Mouse (Mus musculus): ENCODE results near the gene Tbx6.

Gene Tbx6

DNA sequence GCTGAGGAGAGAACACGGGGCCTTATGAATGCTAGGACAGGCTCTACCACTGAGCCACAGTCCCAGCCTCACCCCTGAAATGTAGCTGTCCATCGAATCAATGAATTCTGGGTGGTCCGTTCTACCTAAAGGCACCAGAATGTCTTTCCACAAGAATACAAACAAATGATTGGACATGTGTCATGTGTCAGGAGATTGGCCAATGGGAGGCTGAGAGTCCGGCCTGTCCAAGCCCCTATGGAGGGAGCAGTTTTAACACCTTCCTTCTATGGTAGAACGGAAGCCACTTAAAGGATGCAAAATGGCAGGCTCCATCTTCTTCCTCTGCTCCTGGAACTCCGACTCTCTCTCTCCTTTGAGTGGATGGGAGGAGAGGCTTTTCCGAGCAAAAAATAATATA is 36.3 kb downstream of the Tbx6 start:
- DNase-seq (ENCODE audit: low spot score), result no peak

DNA sequence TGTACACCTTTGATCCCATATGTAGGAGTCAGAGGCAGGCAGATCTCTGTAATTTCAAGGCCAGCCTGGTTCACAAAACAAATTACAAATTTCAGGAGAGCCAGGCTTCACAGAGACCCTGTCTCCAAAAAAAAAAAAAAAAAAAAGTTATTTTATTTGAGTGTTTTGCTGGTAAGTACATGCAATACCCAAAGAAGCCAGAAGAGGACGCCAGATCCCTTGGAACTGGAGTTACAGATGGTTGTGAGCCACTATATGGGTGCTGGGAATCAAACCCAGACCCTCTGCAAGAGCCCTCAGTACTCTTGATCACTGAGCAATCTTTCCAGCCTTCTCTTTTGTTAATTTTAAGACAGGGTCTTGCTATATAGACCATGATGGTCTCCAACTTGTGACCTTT is 37.5 kb downstream of the Tbx6 start:
- DNase-seq (ENCODE audit: low spot score), result no peak

DNA sequence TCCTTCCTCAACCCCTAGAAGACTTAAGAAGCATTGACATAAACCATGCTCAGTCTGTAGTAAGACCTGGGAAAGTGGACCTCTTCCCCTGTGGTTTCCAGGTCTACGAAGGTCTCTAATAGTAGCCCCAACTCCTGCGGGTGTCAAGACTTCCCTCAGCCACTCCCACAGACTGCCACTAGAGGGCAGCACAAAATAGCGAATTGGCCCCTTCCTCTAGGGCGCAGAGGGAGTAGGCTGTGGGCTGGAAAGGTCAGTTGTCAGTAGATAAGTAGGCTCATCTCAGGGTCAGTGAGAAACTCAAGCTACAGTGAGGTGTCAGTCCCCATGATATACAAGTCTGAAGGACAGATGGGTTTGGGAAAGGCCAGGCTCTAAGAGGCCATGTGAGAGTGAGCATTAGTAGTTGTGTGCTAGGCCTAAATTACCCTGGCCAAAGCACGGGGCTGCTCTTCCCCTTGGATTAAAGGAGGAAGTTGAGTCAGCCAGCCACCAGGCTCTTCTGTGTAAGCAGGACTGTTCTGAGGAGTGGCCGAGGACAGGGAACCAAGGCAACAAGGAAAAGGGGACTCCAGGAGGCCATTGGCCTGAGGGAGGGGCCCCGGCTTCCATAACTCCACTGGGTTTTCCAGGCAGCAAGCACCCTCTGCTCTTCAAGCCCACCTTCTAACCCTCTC is 40.7 kb downstream of the Tbx6 start:
- peak; percentile 91 for DNase-seq (ENCODE audit: low spot score)

DNA sequence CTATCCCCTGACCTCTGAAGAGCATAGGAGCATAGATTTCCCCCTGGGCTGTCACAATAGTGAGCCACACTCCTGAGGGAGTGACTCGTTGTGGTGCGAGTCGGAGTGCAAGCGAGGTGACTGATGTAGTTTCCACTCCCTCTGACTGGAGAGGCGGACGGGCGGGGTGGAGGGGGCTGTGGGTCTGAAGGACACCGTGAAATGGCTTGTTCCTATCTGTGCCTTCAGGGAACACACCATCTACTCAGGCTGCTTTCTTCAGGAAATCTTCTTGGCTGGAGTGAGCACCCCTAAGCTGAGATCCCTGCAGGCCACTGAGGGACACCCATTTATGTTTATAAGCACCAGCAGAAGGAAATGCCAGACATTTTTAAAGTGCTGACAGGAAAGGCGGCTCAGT is 41.5 kb downstream of the Tbx6 start:
- DNase-seq (ENCODE audit: low spot score), result no peak

DNA sequence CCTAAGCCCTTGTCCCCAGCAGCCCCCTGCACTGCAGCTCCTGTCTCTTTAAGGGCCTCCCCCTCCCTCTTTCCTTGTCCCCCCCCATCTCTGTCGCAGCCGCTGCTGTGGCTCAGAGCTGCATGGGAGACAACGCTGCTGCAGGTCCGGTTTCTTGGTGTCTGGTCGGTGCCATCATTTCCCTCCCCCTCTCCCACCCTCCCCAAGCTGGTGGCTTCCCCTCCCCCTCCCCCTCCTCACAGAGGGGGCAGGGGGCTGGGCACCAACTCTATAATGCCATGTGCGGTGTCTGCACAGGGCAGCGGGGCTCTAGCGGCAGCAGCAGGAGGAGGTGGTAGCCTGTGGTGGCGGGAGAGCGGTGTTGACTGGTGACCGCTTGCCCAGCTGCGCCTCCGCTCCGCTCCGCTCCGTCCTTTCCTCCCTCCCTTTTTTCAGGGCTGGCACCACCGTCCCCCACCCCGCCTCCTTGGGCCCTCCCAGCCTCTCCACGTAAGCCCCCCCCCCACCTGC is 42.0 kb downstream of the Tbx6 start:
- no peak for DNase-seq (ENCODE audit: low spot score)

DNA sequence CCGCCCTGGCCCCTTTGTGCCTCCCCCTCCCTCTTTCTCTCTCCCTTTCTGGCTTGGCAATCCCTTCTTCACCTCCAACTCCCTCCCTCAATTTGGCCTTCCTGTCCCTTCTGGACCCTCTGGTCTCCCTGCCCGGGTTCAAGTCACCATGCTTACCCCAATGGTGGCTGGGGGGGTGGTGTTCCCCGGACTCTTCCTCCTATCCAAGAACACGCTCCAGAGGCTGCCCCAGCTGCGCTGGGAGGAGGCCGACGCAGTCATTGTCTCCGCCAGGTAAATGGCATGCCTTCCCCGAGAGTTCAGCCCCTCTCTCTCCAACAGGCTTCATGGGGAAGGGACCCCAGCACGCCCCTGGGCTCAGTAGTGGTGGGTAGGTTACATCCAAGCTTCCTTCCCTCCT is 42.7 kb downstream of the Tbx6 start:
- DNase-seq (ENCODE audit: low spot score), result no peak

DNA sequence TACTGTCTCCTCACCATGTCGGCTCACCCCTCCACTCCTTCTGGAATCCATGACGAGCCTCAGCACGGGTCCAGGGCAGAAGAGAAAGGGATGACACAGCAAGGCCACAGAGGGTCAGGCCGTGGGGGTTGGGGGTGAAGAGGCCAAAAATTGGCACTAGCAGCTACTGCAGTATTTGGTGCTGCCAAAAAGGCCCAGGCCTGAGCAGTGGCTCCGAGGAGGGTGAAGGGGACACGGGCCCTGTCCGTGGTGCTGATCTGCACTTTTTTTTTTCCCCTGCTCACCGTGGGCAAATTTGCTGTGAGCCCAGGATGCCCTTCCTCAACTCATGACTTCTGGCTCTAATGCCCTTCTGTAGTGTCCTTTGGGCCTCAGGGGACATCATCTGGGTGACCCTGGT is 44.1 kb downstream of the Tbx6 start:
- no peak for DNase-seq (ENCODE audit: low spot score)

DNA sequence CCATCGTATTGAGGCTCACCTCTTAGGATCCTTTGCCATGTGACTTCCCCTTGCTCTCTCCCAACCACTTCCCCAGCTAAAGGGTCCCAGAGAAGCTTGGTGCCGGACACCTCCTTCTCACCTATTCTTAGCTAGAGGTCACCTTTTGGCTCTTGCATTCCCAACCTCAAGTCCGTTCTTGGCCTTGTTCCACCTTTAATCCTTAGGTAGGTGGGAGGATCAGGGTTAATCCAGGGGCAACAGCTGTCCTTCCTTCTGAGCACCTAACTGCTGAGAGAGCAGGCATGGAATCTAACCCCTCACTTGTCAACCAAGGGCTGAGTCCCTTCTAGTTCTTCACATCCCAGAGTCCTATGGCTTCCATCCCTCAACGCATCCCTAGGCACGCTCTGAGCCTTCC is 44.7 kb downstream of the Tbx6 start:
- DNase-seq (ENCODE audit: low spot score), result no peak

DNA sequence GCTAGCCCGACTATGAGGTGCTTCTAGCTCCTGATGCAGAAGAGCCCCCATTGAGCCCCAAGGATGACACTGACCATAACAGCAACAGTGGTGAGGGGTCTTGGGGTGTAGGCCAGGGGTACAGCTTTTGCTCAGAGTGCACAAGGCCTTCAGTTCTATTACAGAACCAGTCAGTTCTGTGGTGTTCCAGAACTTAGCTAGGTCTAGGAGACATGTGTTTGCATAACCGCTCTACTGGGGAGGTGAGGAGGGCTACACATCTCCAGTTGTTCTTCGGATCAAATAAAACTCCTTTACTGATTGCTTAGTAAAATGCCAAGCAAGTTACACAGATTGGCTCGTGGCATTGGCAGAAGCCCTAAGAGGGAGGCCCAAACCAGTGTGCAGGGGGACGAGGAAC is 50.3 kb downstream of the Tbx6 start, which contains the start of gene 4930451I11Rik:
Gene 4930451I11Rik (minus strand): TSS at position 101 of the 400 bp plus-strand sequence.
- DNase-seq (ENCODE audit: low spot score), result no peak

DNA sequence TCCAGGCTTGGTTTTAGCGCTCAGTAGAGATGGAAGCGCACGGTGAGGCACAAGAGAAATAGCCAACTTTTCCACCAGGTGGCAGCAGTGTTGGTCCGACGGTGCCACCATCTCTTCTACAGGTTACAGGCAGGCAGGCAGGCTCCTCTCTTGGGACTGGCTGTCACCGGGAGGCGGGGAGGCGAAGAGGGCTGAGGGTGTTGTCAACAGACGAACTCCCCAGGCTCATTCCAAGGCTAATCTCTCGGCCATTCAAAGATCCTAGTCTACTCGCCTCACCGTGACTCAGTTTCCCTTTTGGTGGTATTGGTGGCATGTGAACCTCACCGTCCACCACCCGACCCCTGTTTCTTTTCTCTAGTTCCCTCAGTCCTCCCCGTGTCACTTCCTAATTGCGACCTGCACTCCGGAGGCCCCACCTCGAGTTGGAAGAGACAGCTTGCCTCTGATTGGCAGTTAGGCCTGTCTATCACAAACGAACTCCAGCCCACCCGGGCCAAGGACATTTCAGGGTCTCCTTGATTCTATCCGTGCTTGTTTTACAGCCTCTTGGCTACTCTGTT is 50.8 kb downstream of the Tbx6 start:
- DNase-seq (ENCODE audit: low spot score), result peak; percentile 88

DNA sequence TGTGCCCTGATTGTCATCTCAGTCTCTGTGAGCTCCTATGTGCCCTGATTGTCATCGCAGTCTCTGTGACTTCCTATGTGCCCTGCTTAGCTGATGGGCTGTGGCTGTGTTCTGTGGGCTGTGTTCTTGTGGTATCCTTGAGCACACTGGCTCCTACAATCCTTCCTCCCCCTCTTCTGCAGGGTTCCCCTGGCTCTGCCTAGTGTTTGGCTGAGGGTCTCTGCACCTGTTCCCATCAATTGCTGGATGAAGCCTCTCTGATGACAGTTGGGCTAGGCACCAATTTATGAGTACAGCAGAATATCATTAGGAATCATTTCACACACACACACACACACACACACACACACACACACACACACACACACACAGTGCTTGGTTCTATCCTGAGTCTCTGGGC is 52.0 kb downstream of the Tbx6 start:
- DNase-seq (ENCODE audit: low spot score), result no peak
